Mouse (Mus musculus) forebrain, embryonic 10.5 days (tissue): ENCODE results near the gene Atg9b. TPM values are rescaled to one million over a fixed set of nuclear protein-coding genes. Genes with fewer than 3 reads are reported as not detected.

Experiments used
- DNase-seq: peaks from one replicate; pipeline ENCODE4 v3.0.0-alpha.2; 2017; ENCODE audit warnings: low spot score; ENCODE audit errors: extremely low spot score
- H3K27ac ChIP-seq: fragments of 300-500 bp; sonication (generic); 2 replicates; pipeline ENCODE4 v1.5.1; 2016; ENCODE audit warnings: mild to moderate bottlenecking
- H3K27me3 ChIP-seq: fragments of 300-500 bp; sonication (generic); 2 replicates; pipeline ENCODE4 v1.6.1; 2016; ENCODE audit warnings: mild to moderate bottlenecking; ENCODE audit not compliant: poor library complexity, severe bottlenecking
- H3K36me3 ChIP-seq: fragments of 300-500 bp; sonication (generic); replicated peaks from 2 replicates; pipeline ENCODE4 v1.6.1; 2016; ENCODE audit warnings: mild to moderate bottlenecking, moderate library complexity
- H3K4me1 ChIP-seq: fragments of 300-500 bp; sonication (generic); 2 replicates; pipeline ENCODE4 v1.6.1; 2016
- H3K4me3 ChIP-seq: fragments of 300-500 bp; sonication (generic); 2 replicates; pipeline ENCODE4 v1.5.1; 2016; ENCODE audit warnings: mild to moderate bottlenecking, moderate library complexity
- H3K9me3 ChIP-seq: fragments of 300-500 bp; sonication (generic); 2 replicates; pipeline ENCODE4 v1.6.1; 2016; ENCODE audit warnings: mild to moderate bottlenecking, moderate library complexity
- WGBS: fragments of 180-500 bp; shearing (Covaris S2); methylation state at CpG from one replicate; pipeline ENCODE4 v1.1.7; 2016; 5-methylcytosine and 5-hydroxymethylcytosine counted together
- polyA plus RNA-seq: library from polyadenylated mRNA; unstranded; fragments of >200 nt; fragmentation: Nextera tagmentation; extraction: Ambion mirVana; gene quantifications from 2 replicates; pipeline ENCODE4 v1.2.1, GENCODE M21; 2016

The Atg9b gene
- polyA plus RNA-seq, 1 experiment from 2014 or later, result 0.99 TPM

GRCm38 (mm10) chr5:24350531-24351250, 41.3 kb downstream of the Atg9b start:
- no peaks in the 10 kb centered on the region for H3K36me3 ChIP-seq
- WGBS, result 35% methylated on average over 15 of the region's 15 CpGs
- H3K9me3 ChIP-seq, result no peaks in the 10 kb centered on the region
- H3K4me1 ChIP-seq, result peaks cover 72% of the 10 kb centered on the region
- peaks cover 93% of the 10 kb centered on the region for H3K27me3 ChIP-seq
- H3K27ac ChIP-seq, result peak overlapping the region; percentile 86
- no peak for DNase-seq
- peak overlapping the region; percentile 77 for H3K4me3 ChIP-seq

- no peak for DNase-seq
- Histone ChIP-seq H3K4me1 (peaks cover 78% of the 10 kb centered on the region), H3K4me3 (peak overlapping the region; percentile 77)
Observed at GRCm38 (mm10) chr5:24350073-24350472, 41.9 kb downstream of the Atg9b start.

DNA sequence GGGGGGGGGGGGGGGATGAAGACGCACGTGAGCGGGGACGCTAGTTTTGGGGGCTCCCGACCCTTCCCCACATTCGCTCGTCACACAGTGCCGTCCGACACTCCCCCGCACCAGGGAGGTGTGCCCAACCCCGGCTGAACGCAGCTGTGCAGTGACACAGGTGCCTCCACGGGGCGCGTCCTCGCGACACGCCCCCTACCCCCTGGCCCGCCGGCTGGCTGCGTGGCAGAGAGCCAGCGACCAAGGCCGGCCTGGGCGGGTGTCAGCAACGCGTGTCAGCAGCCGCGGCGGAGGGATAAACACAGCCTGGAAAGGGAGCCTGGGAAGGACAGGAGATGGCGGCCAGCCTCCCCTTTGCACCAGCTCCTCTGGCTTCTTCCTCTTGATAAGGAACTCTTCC, 43.4 kb downstream of the Atg9b start:
- H3K9me3 ChIP-seq, result no peaks in the 10 kb centered on the region
- H3K36me3 ChIP-seq, result no peaks in the 10 kb centered on the region
- H3K4me1 ChIP-seq, result peaks cover 88% of the 10 kb centered on the region
- H3K4me3 ChIP-seq, result peak overlapping the region; percentile 59
- peaks cover 88% of the 10 kb centered on the region for H3K27me3 ChIP-seq
- 1% methylated on average over 26 of the region's 30 CpGs for WGBS
- H3K27ac ChIP-seq, result peak overlapping the region; percentile 11
- no peak for DNase-seq

More at GRCm38 (mm10) chr5:24350073-24350472, 41.9 kb downstream of the Atg9b start:
- 49% methylated on average over 3 of the region's 3 CpGs for WGBS
- Histone ChIP-seq H3K27ac (no peak overlapping the region), H3K27me3 (peaks cover 98% of the 10 kb centered on the region), H3K9me3 (no peaks in the 10 kb centered on the region), H3K36me3 (no peaks in the 10 kb centered on the region)

GRCm38 (mm10) chr5:24348128-24348527, 43.8 kb downstream of the Atg9b start:
- Histone ChIP-seq H3K4me1 (peaks cover 88% of the 10 kb centered on the region), H3K36me3 (no peaks in the 10 kb centered on the region), H3K27ac (peak overlapping the region; percentile 11), H3K9me3 (no peaks in the 10 kb centered on the region), H3K4me3 (peak overlapping the region; percentile 59), H3K27me3 (peaks cover 84% of the 10 kb centered on the region)
- peak; percentile 71 for DNase-seq
- under 1% methylated on average over 41 of the region's 41 CpGs for WGBS

DNA sequence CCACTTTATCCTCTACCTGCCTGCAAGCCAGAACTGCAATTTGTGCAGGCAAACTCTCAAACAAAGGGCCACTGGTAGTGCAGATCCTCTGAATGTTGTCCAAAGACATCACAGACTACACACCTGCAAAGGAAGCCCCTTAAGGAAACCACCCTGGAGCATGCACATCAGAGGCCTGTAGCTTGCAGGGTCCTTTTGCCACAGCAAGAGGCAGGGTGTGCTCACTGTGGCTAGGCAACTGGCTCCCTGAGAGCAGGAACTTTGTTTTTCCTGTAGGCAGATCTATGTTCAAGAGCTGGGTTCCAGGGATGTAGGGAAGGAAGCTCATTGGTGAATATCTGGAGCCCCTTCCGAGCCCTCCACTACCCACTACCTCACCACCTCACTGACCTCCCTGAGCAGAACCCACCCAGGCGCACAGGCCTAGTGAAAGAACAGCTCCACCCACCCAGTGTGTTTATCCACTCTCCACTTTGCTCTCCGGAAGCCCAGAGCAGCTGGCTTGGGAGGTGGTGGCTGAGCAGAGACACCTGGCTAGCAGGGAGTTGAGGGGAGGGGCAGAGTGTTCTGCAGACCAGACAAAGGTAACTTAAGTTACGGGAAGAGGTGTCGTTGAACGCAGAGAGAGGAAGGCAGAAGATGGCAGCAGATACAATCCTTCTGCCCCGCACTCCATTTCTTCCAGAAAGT, 44.6 kb downstream of the Atg9b start:
- Histone ChIP-seq H3K27ac (no peak overlapping the region), H3K4me1 (peaks cover 88% of the 10 kb centered on the region), H3K36me3 (no peaks in the 10 kb centered on the region), H3K4me3 (peak overlapping the region; percentile 59; the same call in 1 of the 2 replicates), H3K27me3 (peaks cover 76% of the 10 kb centered on the region), H3K9me3 (no peaks in the 10 kb centered on the region)
- DNase-seq, result no peak
- 69% methylated on average over 7 of the region's 7 CpGs for WGBS

DNA sequence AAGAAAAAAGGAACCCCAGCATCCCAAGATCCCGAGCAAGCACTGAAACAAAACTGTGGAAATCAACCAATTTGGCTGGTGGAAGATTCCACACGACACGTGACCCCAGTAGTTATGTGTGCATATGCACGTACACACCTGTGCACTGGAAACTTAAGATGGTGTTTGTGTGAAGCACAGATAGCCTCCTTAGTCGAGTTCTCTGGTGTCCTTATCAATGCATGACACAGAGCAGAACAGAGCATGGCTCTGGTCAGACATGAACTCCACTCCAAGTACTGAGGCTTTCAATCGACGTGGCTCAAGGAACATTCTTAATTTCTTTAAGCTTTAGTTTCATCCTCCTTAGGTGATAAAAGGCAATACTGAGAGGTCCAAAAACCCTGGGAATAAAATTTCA, 45.6 kb downstream of the Atg9b start:
- Histone ChIP-seq H3K9me3 (no peaks in the 10 kb centered on the region), H3K4me3 (no peak overlapping the region), H3K27ac (no peak overlapping the region), H3K27me3 (peaks cover 67% of the 10 kb centered on the region), H3K36me3 (no peaks in the 10 kb centered on the region), H3K4me1 (peaks cover 86% of the 10 kb centered on the region)
- no peak for DNase-seq
- WGBS, result 88% methylated on average over 7 of the region's 7 CpGs

DNA sequence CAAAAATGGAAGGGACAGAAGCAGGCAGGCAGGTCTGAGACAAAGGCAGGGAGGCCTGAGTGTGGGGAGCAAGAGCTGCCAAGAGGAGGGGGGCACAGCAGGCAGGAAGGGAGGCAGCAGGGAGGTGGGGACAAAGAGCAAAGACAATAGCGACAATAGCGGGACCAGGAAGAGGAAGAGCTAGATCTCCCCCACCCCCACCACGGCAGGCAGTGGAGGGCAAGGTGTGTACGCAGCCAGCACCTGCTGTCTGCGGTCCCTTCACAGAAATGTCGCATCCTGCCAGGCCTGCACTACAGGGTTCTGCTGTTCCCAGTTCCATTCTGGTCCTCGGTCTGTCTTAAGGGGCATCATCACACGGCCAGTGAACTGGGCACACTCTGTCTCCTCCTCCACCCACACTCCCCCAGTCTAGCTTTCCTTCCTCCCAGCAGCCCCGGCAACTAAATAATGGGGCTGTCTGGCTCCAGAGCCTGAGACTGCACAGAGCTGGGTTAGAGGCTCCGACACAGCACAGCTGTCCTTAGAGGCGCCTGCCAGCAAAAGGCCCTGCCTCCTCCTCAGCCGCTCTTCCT, 47.4 kb downstream of the Atg9b start:
- Histone ChIP-seq H3K36me3 (no peaks in the 10 kb centered on the region), H3K27me3 (peaks cover 50% of the 10 kb centered on the region), H3K9me3 (no peaks in the 10 kb centered on the region), H3K4me1 (peaks cover 69% of the 10 kb centered on the region), H3K4me3 (peak overlapping the region; percentile 21), H3K27ac (peak overlapping the region; percentile 85)
- WGBS, result 11% methylated on average over 12 of the region's 12 CpGs
- peak; percentile 28 for DNase-seq

GRCm38 (mm10) chr5:24343977-24344436, 47.9 kb downstream of the Atg9b start:
- H3K4me1 ChIP-seq, result peaks cover 63% of the 10 kb centered on the region
- H3K27me3 ChIP-seq, result peaks cover 44% of the 10 kb centered on the region
- H3K9me3 ChIP-seq, result no peaks in the 10 kb centered on the region
- H3K4me3 ChIP-seq, result peak overlapping the region; percentile 21
- DNase-seq, result peak; percentile 68
- H3K36me3 ChIP-seq, result no peaks in the 10 kb centered on the region
- peak overlapping the region; percentile 85 for H3K27ac ChIP-seq
- WGBS, result 7% methylated on average over 2 of the region's 2 CpGs

- Histone ChIP-seq H3K27me3 (peaks cover 38% of the 10 kb centered on the region), H3K4me3 (no peak overlapping the region), H3K27ac (peak overlapping the region; percentile 85)
Observed at GRCm38 (mm10) chr5:24343379-24343778, 48.6 kb downstream of the Atg9b start.

DNA sequence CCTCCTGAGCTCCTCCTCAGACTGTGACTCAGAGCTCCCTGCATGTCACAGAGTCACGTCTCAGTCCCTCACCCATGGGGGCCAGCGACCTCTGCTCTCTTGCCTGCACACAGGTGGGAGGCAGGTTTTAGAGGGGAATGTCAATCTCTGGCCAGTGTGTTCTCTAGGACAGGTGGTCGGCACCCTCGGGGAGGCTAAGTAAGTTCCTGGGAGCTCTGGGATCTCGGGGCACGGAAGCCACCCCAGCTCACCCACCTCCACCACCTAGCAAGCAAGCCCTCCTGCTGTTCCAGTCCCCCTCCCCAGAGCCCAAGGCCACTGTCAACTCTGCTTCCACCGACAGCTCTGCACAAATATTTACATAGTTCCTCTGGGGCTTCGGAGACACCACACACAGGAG, 49.0 kb downstream of the Atg9b start:
- DNase-seq, result no peak
- H3K27me3 ChIP-seq, result peaks cover 34% of the 10 kb centered on the region
- 61% methylated on average over 8 of the region's 8 CpGs for WGBS
- no peak overlapping the region for H3K4me3 ChIP-seq
- no peaks in the 10 kb centered on the region for H3K9me3 ChIP-seq
- H3K36me3 ChIP-seq, result no peaks in the 10 kb centered on the region
- H3K4me1 ChIP-seq, result peaks cover 53% of the 10 kb centered on the region
- peak overlapping the region; percentile 85 for H3K27ac ChIP-seq

More at GRCm38 (mm10) chr5:24343379-24343778, 48.6 kb downstream of the Atg9b start:
- no peaks in the 10 kb centered on the region for H3K36me3 ChIP-seq
- peaks cover 57% of the 10 kb centered on the region for H3K4me1 ChIP-seq
- no peak for DNase-seq
- no peaks in the 10 kb centered on the region for H3K9me3 ChIP-seq

DNA sequence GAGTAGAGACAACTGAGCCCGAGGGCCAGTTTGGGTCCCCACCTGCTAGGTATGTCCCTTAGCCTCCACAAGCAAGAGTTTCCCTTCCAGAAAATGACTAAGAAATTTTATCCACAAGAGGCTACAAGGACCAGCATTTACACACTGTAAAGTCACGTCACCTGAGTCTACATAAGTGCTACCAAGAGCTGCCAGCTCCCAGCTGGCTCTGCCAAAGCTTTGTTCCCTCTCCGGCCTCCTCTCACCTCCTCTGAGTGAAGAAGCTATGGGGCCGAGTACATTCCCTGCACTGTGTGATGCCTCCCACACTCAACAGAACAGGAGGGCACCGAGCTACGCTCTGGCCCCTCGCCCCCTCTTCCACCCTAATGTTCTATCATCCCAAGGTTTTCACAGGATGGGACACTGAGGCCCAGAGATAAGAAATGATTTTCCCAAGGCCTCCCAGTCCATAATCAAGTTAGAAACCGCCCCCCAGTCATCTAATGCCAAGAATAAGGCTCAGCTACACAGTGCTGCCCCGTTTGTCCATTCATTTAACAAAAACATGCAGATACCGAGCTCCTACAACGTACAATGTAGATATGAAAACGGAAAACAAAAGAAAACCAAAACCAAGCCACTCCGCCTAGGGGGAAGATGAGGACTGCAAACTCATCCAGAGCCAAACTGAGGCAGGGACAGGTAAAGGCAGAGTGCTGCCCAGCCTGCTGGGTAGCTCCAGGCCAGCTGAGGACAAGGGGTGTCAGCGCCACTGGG, 49.6 kb downstream of the Atg9b start:
- Histone ChIP-seq H3K27me3 (peaks cover 28% of the 10 kb centered on the region), H3K36me3 (no peaks in the 10 kb centered on the region), H3K27ac (peak overlapping the region; percentile 85; the same call in 1 of the 2 replicates), H3K4me1 (peaks cover 53% of the 10 kb centered on the region), H3K4me3 (no peak overlapping the region), H3K9me3 (no peaks in the 10 kb centered on the region)
- WGBS, result 86% methylated on average over 14 of the region's 14 CpGs
- no peak for DNase-seq

DNA sequence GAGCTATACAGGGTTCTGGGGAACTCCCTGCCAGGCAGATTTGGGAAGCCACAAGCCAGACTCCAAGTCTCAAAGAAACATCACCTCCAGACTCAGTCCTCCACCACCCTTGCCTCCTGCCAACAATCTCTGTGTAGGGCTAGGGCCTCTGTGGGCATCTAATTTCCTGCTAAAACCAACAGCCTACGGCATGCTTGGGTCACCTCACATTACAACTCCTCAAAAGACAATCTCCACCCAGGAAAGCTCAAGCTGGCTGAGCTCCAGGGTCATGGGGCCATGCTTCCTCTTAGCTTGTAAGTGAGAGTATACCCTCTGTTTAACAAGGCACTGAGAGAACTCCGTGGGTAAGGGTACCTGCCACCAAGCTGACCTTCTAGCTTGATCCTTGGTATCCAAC, 54.1 kb downstream of the Atg9b start:
- DNase-seq, result no peak
- 80% methylated on average over 2 of the region's 2 CpGs for WGBS
- Histone ChIP-seq H3K4me1 (peaks cover 51% of the 10 kb centered on the region), H3K36me3 (no peaks in the 10 kb centered on the region), H3K9me3 (no peaks in the 10 kb centered on the region), H3K27me3 (no peaks in the 10 kb centered on the region), H3K4me3 (no peak overlapping the region), H3K27ac (no peak overlapping the region)
